Mouse (Mus musculus) heart, adult 9 months (tissue): ENCODE measurements around the gene Lrrc8c.
A peak's percentile ranks its signal among the peaks of the same experiment; 100 is the strongest.

Experiments
- DNase-seq, 2 experiments: peaks; one replicate each; pipeline ENCODE4 v3.0.0; 2022; ENCODE audit warnings: low spot score in 2 of 2

Lrrc8c gene

GRCm38 (mm10) chr5:105500132-105501121 is 18.8 kb upstream of the Lrrc8c start:
- no peak for DNase-seq

- DNase-seq: no peak
Observed at GRCm38 (mm10) chr5:105501136-105501535, 18.1 kb upstream of the Lrrc8c start.

- no peak for DNase-seq
Observed at GRCm38 (mm10) chr5:105508813-105509212, 10.4 kb upstream of the Lrrc8c start.

GRCm38 (mm10) chr5:105512297-105512696 is 6.9 kb upstream of the Lrrc8c start:
- DNase-seq: no peak

GRCm38 (mm10) chr5:105515532-105515931 is 3.7 kb upstream of the Lrrc8c start:
- DNase-seq: no peak

GRCm38 (mm10) chr5:105516290-105516689 is 2.9 kb upstream of the Lrrc8c start:
- no peak for DNase-seq

GRCm38 (mm10) chr5:105517992-105518625 is 1.1 kb upstream of the Lrrc8c start:
- DNase-seq: peak in 1 of 2 experiments; percentile 18

GRCm38 (mm10) chr5:105518626-105519095 is 527 bp upstream of the Lrrc8c start:
- no peak for DNase-seq

- DNase-seq: peak in 1 of 2 experiments; percentile 19
Observed at GRCm38 (mm10) chr5:105519976-105520300, 750 bp downstream of the Lrrc8c start.

- DNase-seq: no peak
Observed at GRCm38 (mm10) chr5:105520442-105520965, 1.3 kb downstream of the Lrrc8c start.

GRCm38 (mm10) chr5:105523452-105523851 is 4.3 kb downstream of the Lrrc8c start:
- peak; percentile 41 to 44 for DNase-seq

GRCm38 (mm10) chr5:105525004-105525403 is 5.8 kb downstream of the Lrrc8c start:
- DNase-seq: no peak

GRCm38 (mm10) chr5:105526107-105526645 is 7.0 kb downstream of the Lrrc8c start:
- no peak for DNase-seq

- peak; percentile 47 for DNase-seq
Observed at GRCm38 (mm10) chr5:105526766-105527165, 7.6 kb downstream of the Lrrc8c start.

- DNase-seq: peak; percentile 55 to 67
Observed at GRCm38 (mm10) chr5:105527477-105528331, 8.5 kb downstream of the Lrrc8c start.

- no peak for DNase-seq
Observed at GRCm38 (mm10) chr5:105530576-105530975, 11.4 kb downstream of the Lrrc8c start.

- DNase-seq: no peak
Observed at GRCm38 (mm10) chr5:105535186-105535585, 16.0 kb downstream of the Lrrc8c start.

- DNase-seq: no peak
Observed at GRCm38 (mm10) chr5:105536172-105536571, 17.0 kb downstream of the Lrrc8c start.

GRCm38 (mm10) chr5:105537101-105537723 is 18.0 kb downstream of the Lrrc8c start:
- no peak for DNase-seq

- DNase-seq: no peak
Observed at GRCm38 (mm10) chr5:105541051-105541450, 21.9 kb downstream of the Lrrc8c start.

- DNase-seq: no peak
Observed at GRCm38 (mm10) chr5:105545126-105545525, 25.9 kb downstream of the Lrrc8c start.
